Mouse (Mus musculus): Measurements from ENCODE around the gene Slc2a5. TPM values are rescaled to one million over a fixed set of nuclear protein-coding genes. Genes with fewer than 3 reads are reported as not detected.

Slc2a5 gene
- 164 and 279 TPM in 2 replicates for polyA plus RNA-seq (2012; rRNA removed; ENCODE audit: low replicate concordance)

DNA sequence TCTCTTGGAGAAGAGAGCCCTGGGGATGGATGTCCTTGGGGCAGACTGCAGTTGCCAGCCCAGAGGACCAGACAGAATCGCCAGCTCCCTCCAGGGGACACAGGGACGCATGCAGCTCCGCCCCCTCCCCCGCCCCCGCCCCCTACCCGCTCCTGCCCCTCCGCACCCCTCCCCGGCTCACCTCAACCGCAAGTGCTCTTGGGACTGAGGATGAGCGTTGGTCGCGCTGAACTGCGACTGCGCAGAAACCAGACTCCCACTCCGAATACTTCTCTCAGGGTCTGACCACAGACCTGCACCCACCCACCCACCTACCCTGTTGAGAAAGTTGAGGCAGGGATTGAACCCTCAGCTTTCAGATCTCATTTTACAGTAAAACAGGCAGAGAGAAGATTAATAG lies at the start of gene Slc2a5:
TSS of gene Slc2a5 (plus strand) at position 229 of the 400 bp plus-strand sequence.

GRCm38 (mm10) chr4:150087161-150087889 lies 31.8 kb upstream of the Slc2a5 start, which contains the start of gene Gpr157:
Gpr157 (plus strand) TSS chr4:150087365.

Other genes starting within 250 kb of the Slc2a5 start
- gene Spsb1, start 164.2 kb upstream of the Slc2a5 start, polyA plus RNA-seq (2012; rRNA removed; ENCODE audit: low replicate concordance), result 20.8 and 30.3 TPM in 2 replicates
- gene H6pd, start 110.3 kb upstream of the Slc2a5 start, polyA plus RNA-seq (2012; rRNA removed; ENCODE audit: low replicate concordance), result 15.0 and 25.2 TPM in 2 replicates
- 3.6 and 3.7 TPM in 2 replicates for gene Gpr157, start 31.9 kb upstream of the Slc2a5 start, polyA plus RNA-seq (2012; rRNA removed; ENCODE audit: low replicate concordance)
- gene Slc2a7, start 29.7 kb downstream of the Slc2a5 start, polyA plus RNA-seq (2012; rRNA removed; ENCODE audit: low replicate concordance), result 63.9 and 194 TPM in 2 replicates
- not detected in 2 replicates for gene Car6, start 82.0 kb downstream of the Slc2a5 start, polyA plus RNA-seq (2012; rRNA removed; ENCODE audit: low replicate concordance)
- gene Eno1, start 117.4 kb downstream of the Slc2a5 start, polyA plus RNA-seq (2012; rRNA removed; ENCODE audit: low replicate concordance), result 467 and 479 TPM in 2 replicates
- 39.8 and 44.9 TPM in 2 replicates for gene Rere, start 162.4 kb downstream of the Slc2a5 start, polyA plus RNA-seq (2012; rRNA removed; ENCODE audit: low replicate concordance)

Data from duodenum, adult 2 months (tissue).